18 mouse cellular contexts compared by ENCODE assay signal in genomic region chr11:118629718-118630117, GRCm38 (mm10).
"Had no signal": no experiment of that assay in that cellular context is flagged by ENCODE, and none has a peak within 500 bp of the region (broad histone marks: within the 10 kb centered on the region; RNA-seq: fewer than 3 reads in every experiment).

No protein-coding gene starts in this region.

- H3K4me3 ChIP-seq: limb, embryonic 13.5 days; midbrain, embryonic 10.5 days; myocyte; neural tube, embryonic 12.5 days; stomach, embryonic 15.5 days had no signal

- H3K36me3 ChIP-seq: limb, embryonic 13.5 days; midbrain, embryonic 10.5 days; neural tube, embryonic 12.5 days; stomach, embryonic 15.5 days had no signal

- H3K9ac ChIP-seq: limb, embryonic 13.5 days; liver, embryonic 14.5 days; neural tube, embryonic 12.5 days; stomach, embryonic 15.5 days had no signal

- H3K9me3 ChIP-seq: limb, embryonic 13.5 days; midbrain, embryonic 10.5 days; neural tube, embryonic 12.5 days; stomach, embryonic 15.5 days had no signal

- ATAC-seq: lung, postnatal 0 days had no signal

- H3K4me1 ChIP-seq: stomach, embryonic 15.5 days had no signal

- DNase-seq: kidney, adult 9 months; kidney, postnatal 36 days; layer of hippocampus, adult 9-11 months; left cerebral cortex, postnatal 4 days; lung, adult 18-20 months; lung, postnatal 4 days; midbrain, embryonic 14.5 days; right cerebral cortex, postnatal 14 days; thymus, adult 2 months; thymus, postnatal 25 days had no signal

- H3K4me2 ChIP-seq: limb, embryonic 13.5 days; neural tube, embryonic 12.5 days; stomach, embryonic 15.5 days had no signal

- H3K27me3 ChIP-seq: limb, embryonic 13.5 days; neural tube, embryonic 12.5 days; stomach, embryonic 15.5 days had no signal

- H3K27ac ChIP-seq: kidney, postnatal 0 days; limb, embryonic 13.5 days; liver, embryonic 14.5 days; midbrain, embryonic 10.5 days; neural tube, embryonic 12.5 days; stomach, embryonic 15.5 days had no signal
